Mouse (Mus musculus) cerebellum, adult 11-12 months (tissue): ENCODE measurements around the gene Ifi211.
"Not testable (repeated sequence)": the region's sequence is repeated elsewhere in the genome, so short reads cannot be mapped to it uniquely, and the experiment has no call there.

Experiments used
- DNase-seq: peaks from one replicate; pipeline ENCODE4 v3.0.0; 2022

Ifi211 gene

GRCm38 (mm10) chr1:173879225-173879987, 33.4 kb downstream of the Ifi211 start:
- DNase-seq, result not testable (repeated sequence)

GRCm38 (mm10) chr1:173878264-173878663, 34.6 kb downstream of the Ifi211 start:
- not testable (repeated sequence) for DNase-seq

GRCm38 (mm10) chr1:173877125-173877524, 35.7 kb downstream of the Ifi211 start:
- DNase-seq, result not testable (repeated sequence)

- DNase-seq, result not testable (repeated sequence)
These were observed 44.3 kb downstream of the Ifi211 start for GRCm38 (mm10) chr1:173868586-173868985.

GRCm38 (mm10) chr1:173866504-173866903, 46.3 kb downstream of the Ifi211 start:
- DNase-seq, result no peak

- not testable (repeated sequence) for DNase-seq
These were observed 59.1 kb downstream of the Ifi211 start for GRCm38 (mm10) chr1:173853711-173854110.

GRCm38 (mm10) chr1:173852853-173853252, 60.0 kb downstream of the Ifi211 start:
- not testable (repeated sequence) for DNase-seq
